Mouse (Mus musculus) frontal cortex, postnatal 14 days (tissue): ENCODE measurements around the gene Sned1.

Source experiments
- DNase-seq, 2 experiments: peaks; one replicate each; pipeline ENCODE4 v3.0.0; 2022; ENCODE audit warnings: low spot score in 2 of 2

Sned1 gene

GRCm38 (mm10) chr1:93305581-93306337 is 70.1 kb downstream of the Sned1 start, which contains the start of gene Mterf4:
TSS of gene Mterf4 (minus strand) at chr1:93305915.
- DNase-seq, result peak; percentile 64 to 75

GRCm38 (mm10) chr1:93323973-93324372 is 88.3 kb downstream of the Sned1 start:
- no peak for DNase-seq

- no peak for DNase-seq
Measured at GRCm38 (mm10) chr1:93326446-93326845, 90.8 kb downstream of the Sned1 start.

DNA sequence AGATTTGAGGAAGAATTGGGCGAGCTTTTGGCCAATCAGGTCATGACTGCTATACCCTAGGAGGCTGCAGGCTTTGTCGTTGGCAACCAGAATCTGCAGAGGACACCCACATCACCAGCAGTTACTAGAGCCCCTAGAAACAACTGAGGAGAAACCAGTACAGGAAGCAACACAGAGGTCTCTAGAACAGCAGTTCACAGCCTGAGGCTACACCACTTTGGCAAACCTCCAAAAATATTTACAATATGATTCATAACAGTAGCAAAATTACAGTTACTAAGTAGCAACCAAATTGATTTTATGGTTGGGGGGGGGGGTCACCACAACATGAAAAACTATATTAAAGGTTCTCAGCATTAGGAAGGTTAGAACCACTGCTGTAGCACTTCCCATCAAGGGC is 99.0 kb downstream of the Sned1 start:
- DNase-seq, result no peak

DNA sequence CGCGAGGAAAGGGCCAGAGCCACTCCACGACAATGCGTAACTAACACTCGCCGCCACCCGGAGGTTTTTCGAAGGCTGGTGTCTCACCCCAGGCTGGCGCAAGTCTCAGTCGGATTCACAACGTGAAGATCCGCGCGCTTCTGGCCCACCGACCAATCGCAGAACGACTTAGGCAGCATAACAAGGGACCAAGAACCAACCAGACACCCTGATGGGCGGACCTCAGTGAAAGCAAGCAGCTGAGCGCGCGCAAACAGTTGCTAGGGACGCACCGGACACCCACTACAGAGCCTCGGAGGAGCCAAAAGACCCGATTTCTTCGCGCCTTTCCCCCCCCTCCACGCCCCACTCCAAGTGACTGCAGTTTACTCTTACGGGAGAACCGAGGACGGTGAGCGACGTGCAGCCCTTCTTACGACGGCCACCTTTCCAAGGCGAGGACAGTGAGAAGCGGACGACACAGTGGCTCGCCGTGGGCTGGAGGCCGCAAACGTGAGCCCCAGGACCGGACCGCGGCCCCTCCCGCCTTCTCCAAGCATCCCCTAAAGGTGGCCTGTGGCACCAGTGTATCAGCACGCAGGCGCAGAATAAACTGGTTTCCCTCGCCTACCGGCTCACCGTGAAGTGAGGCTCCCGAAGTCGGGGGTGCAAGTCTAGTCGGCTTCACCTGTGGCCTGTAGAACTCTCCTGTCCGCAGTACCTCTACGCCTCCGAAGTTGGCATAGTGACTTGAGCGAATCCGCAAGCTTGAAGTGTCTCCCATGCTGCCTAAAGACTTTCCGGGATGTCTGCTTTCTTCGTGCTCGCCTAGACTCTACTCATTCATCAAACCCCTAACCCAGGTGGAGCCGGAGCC is 107.2 kb downstream of the Sned1 start, which contains the start of the genes Ppp1r7 and Pask:
TSS of gene Ppp1r7 (plus strand) at position 207 of the 856 bp plus-strand sequence.
TSS of gene Pask (minus strand) at position 835 of the 856 bp plus-strand sequence.
- DNase-seq, result peak; percentile 91 to 94

DNA sequence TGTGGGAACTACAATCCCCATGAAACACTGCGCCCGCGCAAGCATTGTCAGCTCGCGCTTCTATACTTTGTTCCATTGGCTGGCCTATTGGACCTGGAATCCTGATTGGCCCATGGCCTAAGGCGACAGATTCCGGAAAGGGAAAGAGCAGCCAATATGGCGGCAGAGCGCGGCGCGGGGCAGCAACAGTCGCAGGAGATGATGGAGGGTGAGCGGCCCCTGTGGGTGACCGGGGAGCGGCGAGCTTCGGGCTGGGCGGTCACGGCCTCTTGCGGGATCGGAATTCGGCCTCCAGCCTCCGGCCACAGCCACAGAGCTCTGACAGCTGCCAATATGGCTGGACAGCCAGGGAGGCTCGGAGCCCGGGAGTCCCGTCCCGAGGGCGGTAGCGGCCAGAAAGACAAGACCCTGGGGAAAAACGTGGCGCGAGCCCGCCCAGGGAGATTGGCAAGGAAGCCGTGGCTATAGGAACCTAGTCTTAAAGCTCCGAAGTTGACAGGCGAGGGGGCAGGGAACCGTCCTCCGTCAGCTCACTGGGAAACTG is 107.9 kb downstream of the Sned1 start:
- DNase-seq, result peak; percentile 93

- DNase-seq, result no peak
Measured at GRCm38 (mm10) chr1:93347176-93347575, 111.5 kb downstream of the Sned1 start.

GRCm38 (mm10) chr1:93349701-93350100 is 114.1 kb downstream of the Sned1 start:
- DNase-seq, result no peak
